Mouse (Mus musculus) G1E (cell line): ENCODE results near the gene Milr1.

Experiments used
- CTCF ChIP-seq: IDR thresholded peaks from 2 replicates; pipeline ENCODE4 v1.5.1; 2012; ENCODE audit warnings: low read depth, low read length, inconsistent platforms, mixed read lengths
- GATA1 ChIP-seq: IDR thresholded peaks from 2 replicates; pipeline ENCODE4 v1.6.1; 2012; ENCODE audit warnings: borderline replicate concordance, low read length, inconsistent platforms, mixed read lengths
- GATA2 ChIP-seq: IDR thresholded peaks from 2 replicates; pipeline ENCODE4 v1.6.1; 2012; ENCODE audit warnings: low read depth, low read length, inconsistent platforms, borderline replicate concordance
- POLR2AphosphoS5 ChIP-seq: IDR thresholded peaks from 2 replicates; pipeline ENCODE4 v1.6.1; 2012; ENCODE audit warnings: low read depth, low read length, inconsistent platforms; ENCODE audit not compliant: insufficient replicate concordance
- TAL1 ChIP-seq: conservative IDR thresholded peaks from 2 replicates; pipeline ENCODE4 v1.6.1; 2012; ENCODE audit warnings: low read depth, low read length, inconsistent platforms, mixed read lengths

GRCm38 (mm10) chr11:106776960-106777359, 25.9 kb downstream of the Milr1 start:
- TF ChIP-seq CTCF (no peak), GATA1 (no peak), POLR2AphosphoS5 (no peak), TAL1 (no peak), GATA2 (no peak)
